Mouse (Mus musculus) MEL (cell line): ENCODE measurements around the gene Cyb5r2. TPM values are rescaled to one million over a fixed set of nuclear protein-coding genes. Genes with fewer than 3 reads are reported as not detected.

ENCODE experiments used
- DNase-seq: peaks from one replicate; pipeline ENCODE4 v3.0.0; 2011; ENCODE audit warnings: low read depth, low spot score
- H3K27ac ChIP-seq: 2 replicates; pipeline ENCODE4 v1.5.1; 2012; ENCODE audit warnings: low read depth, mild to moderate bottlenecking, control low read depth, low read length, moderate library complexity; ENCODE audit not compliant: control insufficient read depth
- H3K27me3 ChIP-seq, 2 experiments: fragments of 150-350 bp in 1 of 2; sonication (generic) in 1 of 2; 2 replicates each; pipeline ENCODE4 v1.6.1; 2012; ENCODE audit warnings: low read length in 2 of 2, mild to moderate bottlenecking in 2 of 2, improper control_type of control experiment in 1 of 2, moderate library complexity in 1 of 2; ENCODE audit not compliant: insufficient read depth in 2 of 2, control insufficient read depth in 1 of 2
- H3K36me3 ChIP-seq, 2 experiments: 2 replicates each; pipeline ENCODE4 v1.6.1; 2012 to 2014; ENCODE audit warnings: low read length in 2 of 2, improper control_type of control experiment in 1 of 2, inconsistent platforms in 1 of 2, mild to moderate bottlenecking in 1 of 2; ENCODE audit not compliant: insufficient read depth in 2 of 2, control insufficient read depth in 1 of 2
- H3K4me1 ChIP-seq, 2 experiments: fragments of 150-350 bp in 1 of 2; sonication (generic) in 1 of 2; 2 replicates each; pipeline ENCODE4 v1.6.1; 2012; ENCODE audit warnings: low read length in 2 of 2, improper control_type of control experiment in 1 of 2, mild to moderate bottlenecking in 1 of 2; ENCODE audit not compliant: insufficient read depth in 2 of 2, control insufficient read depth in 1 of 2
- H3K4me3 ChIP-seq, 2 experiments: fragments of 150-350 bp in 1 of 2; sonication (generic) in 1 of 2; 2 replicates each; pipeline ENCODE4 v1.5.1; 2012; ENCODE audit warnings: low read depth in 2 of 2, low read length in 2 of 2, mild to moderate bottlenecking in 2 of 2, moderate library complexity in 2 of 2, control low read depth in 1 of 2, improper control_type of control experiment in 1 of 2; ENCODE audit not compliant: control insufficient read depth in 1 of 2, insufficient read depth in 1 of 2
- H3K79me2 ChIP-seq: 2 replicates; pipeline ENCODE4 v1.6.1; 2012; ENCODE audit warnings: mild to moderate bottlenecking, low read length, moderate library complexity; ENCODE audit not compliant: control insufficient read depth, poor library complexity, insufficient read depth
- H3K9ac ChIP-seq: 2 replicates; pipeline ENCODE4 v1.6.1; 2012; ENCODE audit warnings: low read depth, mild to moderate bottlenecking, control low read depth, low read length, moderate library complexity; ENCODE audit not compliant: control insufficient read depth, poor library complexity, severe bottlenecking
- H3K9me3 ChIP-seq: fragments of 150-350 bp; sonication (generic); replicated peaks from 2 replicates; pipeline ENCODE4 v1.6.1; 2012; ENCODE audit warnings: mild to moderate bottlenecking, low read length, improper control_type of control experiment, moderate library complexity; ENCODE audit not compliant: insufficient read depth
- CHD1 ChIP-seq: IDR thresholded peaks from 2 replicates; pipeline ENCODE4 v1.6.1; 2012; ENCODE audit warnings: low read depth, mild to moderate bottlenecking, inconsistent platforms, low read length, improper control_type of control experiment
- CTCF ChIP-seq, 3 experiments: IDR thresholded peaks in 2 of 3; conservative IDR thresholded peaks in 1 of 3; 2 replicates each; pipeline ENCODE4 v1.5.1; 2011 to 2012; ENCODE audit warnings: low read length in 3 of 3, low read depth in 2 of 3, mild to moderate bottlenecking in 2 of 3, improper control_type of control experiment in 1 of 3, inconsistent platforms in 1 of 3, mixed read lengths in 1 of 3, moderate library complexity in 1 of 3; ENCODE audit not compliant: control insufficient read depth in 1 of 3, insufficient read depth in 1 of 3, poor library complexity in 1 of 3, severe bottlenecking in 1 of 3
- E2F4 ChIP-seq: IDR thresholded peaks from 2 replicates; pipeline ENCODE4 v1.6.1; 2011; ENCODE audit warnings: low read depth, low read length, improper control_type of control experiment, borderline replicate concordance
- ELF1 ChIP-seq: IDR thresholded peaks from 2 replicates; pipeline ENCODE4 v1.6.1; 2014; ENCODE audit warnings: low read depth, mild to moderate bottlenecking, inconsistent platforms, low read length, improper control_type of control experiment, moderate library complexity
- EP300 ChIP-seq, 2 experiments: IDR thresholded peaks; 2 replicates each; pipeline ENCODE4 v1.6.1; 2011; ENCODE audit warnings: improper control_type of control experiment in 2 of 2, low read length in 2 of 2, low read depth in 1 of 2, mild to moderate bottlenecking in 1 of 2
- ETS1 ChIP-seq: IDR thresholded peaks from 2 replicates; pipeline ENCODE4 v1.6.1; 2012; ENCODE audit warnings: low read depth, mild to moderate bottlenecking, inconsistent platforms, low read length, improper control_type of control experiment, moderate library complexity
- GABPA ChIP-seq: IDR thresholded peaks from 2 replicates; pipeline ENCODE4 v1.6.1; 2012; ENCODE audit warnings: low read depth, mild to moderate bottlenecking, inconsistent platforms, low read length, improper control_type of control experiment, moderate library complexity
- JUND ChIP-seq: IDR thresholded peaks from 2 replicates; pipeline ENCODE4 v1.6.1; 2011; ENCODE audit warnings: low read depth, mild to moderate bottlenecking, improper control_type of control experiment, low read length
- MAFK ChIP-seq: IDR thresholded peaks from 2 replicates; pipeline ENCODE4 v1.6.1; 2011; ENCODE audit warnings: low read depth, mild to moderate bottlenecking, low read length, improper control_type of control experiment, borderline replicate concordance
- MAX ChIP-seq: IDR thresholded peaks from 2 replicates; pipeline ENCODE4 v1.6.1; 2011; ENCODE audit warnings: low read length, improper control_type of control experiment
- MAZ ChIP-seq: IDR thresholded peaks from 2 replicates; pipeline ENCODE4 v1.6.1; 2012; ENCODE audit warnings: low read depth, mild to moderate bottlenecking, inconsistent platforms, low read length, improper control_type of control experiment
- MEF2A ChIP-seq: IDR thresholded peaks from 2 replicates; pipeline ENCODE4 v1.6.1; 2014; ENCODE audit warnings: low read depth, mild to moderate bottlenecking, inconsistent platforms, low read length, improper control_type of control experiment; ENCODE audit not compliant: poor library complexity, insufficient replicate concordance, severe bottlenecking; ENCODE audit errors: extremely low read depth
- MYB ChIP-seq: IDR thresholded peaks from 2 replicates; pipeline ENCODE4 v1.6.1; 2011; ENCODE audit warnings: mild to moderate bottlenecking, low read depth, low read length, improper control_type of control experiment
- MYC ChIP-seq: IDR thresholded peaks from 2 replicates; pipeline ENCODE4 v1.6.1; 2011; ENCODE audit warnings: low read depth, mild to moderate bottlenecking, low read length, improper control_type of control experiment, moderate library complexity
- NRF1 ChIP-seq: IDR thresholded peaks from 2 replicates; pipeline ENCODE4 v1.6.1; 2014; ENCODE audit warnings: low read depth, mild to moderate bottlenecking, inconsistent platforms, low read length, improper control_type of control experiment, moderate library complexity; ENCODE audit not compliant: poor library complexity, insufficient read depth, severe bottlenecking
- POLR2A ChIP-seq, 2 experiments: IDR thresholded peaks; 2 replicates each; pipeline ENCODE4 v1.6.1; 2011 to 2012; ENCODE audit warnings: low read length in 2 of 2, mild to moderate bottlenecking in 2 of 2, control low read depth in 1 of 2, improper control_type of control experiment in 1 of 2, low read depth in 1 of 2, moderate library complexity in 1 of 2; ENCODE audit not compliant: control insufficient read depth in 1 of 2, insufficient read depth in 1 of 2, poor library complexity in 1 of 2
- POLR2AphosphoS2 ChIP-seq: IDR thresholded peaks from 2 replicates; pipeline ENCODE4 v1.6.1; 2011; ENCODE audit warnings: low read length, improper control_type of control experiment
- POLR2AphosphoS5 ChIP-seq: IDR thresholded peaks from 2 replicates; pipeline ENCODE4 v1.6.1; 2012; ENCODE audit warnings: low read depth, borderline replicate concordance, mild to moderate bottlenecking, inconsistent platforms, low read length, moderate library complexity, mixed read lengths
- SMC3 ChIP-seq: IDR thresholded peaks from 2 replicates; pipeline ENCODE4 v1.6.1; 2011; ENCODE audit warnings: low read depth, low read length, improper control_type of control experiment
- TAL1 ChIP-seq: IDR thresholded peaks from 2 replicates; pipeline ENCODE4 v1.6.1; 2012; ENCODE audit warnings: mild to moderate bottlenecking, inconsistent platforms, low read length, moderate library complexity, mixed read lengths
- TCF12 ChIP-seq: IDR thresholded peaks from 2 replicates; pipeline ENCODE4 v1.6.1; 2014; ENCODE audit warnings: low read depth, mild to moderate bottlenecking, inconsistent platforms, low read length, improper control_type of control experiment, moderate library complexity
- UBTF ChIP-seq: IDR thresholded peaks from 2 replicates; pipeline ENCODE4 v1.6.1; 2012; ENCODE audit warnings: low read depth, mild to moderate bottlenecking, inconsistent platforms, low read length, improper control_type of control experiment, moderate library complexity, borderline replicate concordance; ENCODE audit not compliant: insufficient read depth
- USF2 ChIP-seq, 2 experiments: IDR thresholded peaks; 2 replicates each; pipeline ENCODE4 v1.6.1; 2011 to 2012; ENCODE audit warnings: improper control_type of control experiment in 2 of 2, low read length in 2 of 2, borderline replicate concordance in 1 of 2, inconsistent platforms in 1 of 2, low read depth in 1 of 2, mild to moderate bottlenecking in 1 of 2; ENCODE audit not compliant: insufficient read depth in 1 of 2
- ZMIZ1 ChIP-seq: IDR thresholded peaks from 2 replicates; pipeline ENCODE4 v1.6.1; 2012; ENCODE audit warnings: low read depth, mild to moderate bottlenecking, inconsistent platforms, low read length, improper control_type of control experiment, moderate library complexity
- polyA plus RNA-seq, 2 experiments: library from polyadenylated mRNA; stranded (reverse) in 1 of 2; unstranded in 1 of 2; fragments of >175 nt in 1 of 2; fragments of >200 nt in 1 of 2; gene quantifications; 2 replicates each; pipeline versions ENCODE4 v1.2.1 to v1.2.4; 2012; ENCODE audit warnings: low replicate concordance in 2 of 2, low read depth in 1 of 2; ENCODE audit not compliant: insufficient read length in 2 of 2, insufficient read depth in 1 of 2, missing spikeins in 1 of 2
- total RNA-seq: library from RNA; depleted of rRNA; stranded (reverse); fragments of 300-350 nt; gene quantifications from 2 replicates; pipeline ENCODE4 v1.2.3, GENCODE M21; 2012

Gene Cyb5r2
- total and polyA plus RNA-seq, 3 experiments = not detected

DNA sequence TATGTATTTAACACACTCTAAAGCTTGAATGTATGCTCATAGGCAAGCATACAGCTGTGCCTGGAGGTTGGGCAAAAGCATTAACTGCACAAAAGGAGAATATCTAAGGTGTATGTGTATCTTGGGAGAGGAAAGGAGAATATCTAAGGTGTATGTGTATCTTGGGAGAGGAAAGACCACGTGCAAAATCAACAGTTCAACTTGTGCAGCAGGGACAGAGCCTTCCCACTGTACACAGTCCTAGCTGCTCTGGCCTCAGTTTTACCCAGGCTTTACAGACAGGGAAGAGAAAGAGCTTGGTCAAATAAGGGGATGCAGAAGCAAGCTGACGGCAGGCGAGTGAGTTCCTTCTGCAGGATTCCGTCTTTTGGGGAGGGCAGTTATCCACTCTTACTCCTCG is 43.8 kb downstream of the Cyb5r2 start:
- Histone ChIP-seq H3K9me3 (no peaks in the 10 kb centered on the region), H3K79me2 (no peaks in the 10 kb centered on the region), H3K27me3 (no peaks in the 10 kb centered on the region), H3K4me3 (no peak overlapping the region), H3K4me1 (no peaks in the 10 kb centered on the region), H3K27ac (no peak overlapping the region)
- no peak for TF ChIP-seq EP300 (IDR thresholded peaks at IDR 0.05; ENCODE audit: low read depth in 1 of 2, low read length in 2 of 2)
- TF ChIP-seq, all 39 proteins: peak for 0
- no peak overlapping the region for H3K9ac ChIP-seq
- no peak for DNase-seq
- no peaks in the 10 kb centered on the region for H3K36me3 ChIP-seq

DNA sequence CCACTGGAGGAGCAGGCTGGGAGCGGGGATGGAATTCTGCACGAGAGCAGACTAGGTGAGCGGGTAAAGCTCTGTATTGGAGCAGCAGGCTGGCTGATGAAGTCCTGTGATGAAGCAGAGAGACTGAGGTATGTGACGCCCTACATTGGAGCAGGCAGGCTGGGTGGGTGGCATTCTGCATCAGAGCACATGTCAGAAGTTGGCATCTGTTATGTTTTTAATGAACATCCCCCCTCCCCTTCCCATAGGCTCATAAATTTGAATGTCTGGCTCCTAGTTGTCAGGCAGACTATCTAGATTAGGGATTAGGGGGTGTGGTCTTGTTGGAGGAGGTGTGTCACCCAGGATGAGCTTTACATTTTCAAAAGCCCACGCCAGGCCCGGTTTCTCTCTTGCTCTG is 45.1 kb downstream of the Cyb5r2 start:
- no peak overlapping the region for H3K4me3 ChIP-seq
- no peak for DNase-seq
- no peak overlapping the region for H3K27ac ChIP-seq
- no peaks in the 10 kb centered on the region for H3K9me3 ChIP-seq
- H3K9ac ChIP-seq = no peak overlapping the region
- H3K4me1 ChIP-seq = no peaks in the 10 kb centered on the region
- H3K79me2 ChIP-seq = no peaks in the 10 kb centered on the region
- H3K27me3 ChIP-seq = no peaks in the 10 kb centered on the region
- no peaks in the 10 kb centered on the region for H3K36me3 ChIP-seq
- TF ChIP-seq POLR2AphosphoS5 = no peak
- no peak for TF ChIP-seq JUND
- TF ChIP-seq MYB = no peak
- no peak for TF ChIP-seq MAX
- TF ChIP-seq CTCF (IDR thresholded peaks at IDR 0.05 in 2 of 3, conservative IDR thresholded peaks at IDR 0.05 in 1 of 3; ENCODE audit: control insufficient read depth in 1 of 3, insufficient read depth in 1 of 3, low read depth in 2 of 3, low read length in 3 of 3, poor library complexity in 1 of 3, severe bottlenecking in 1 of 3) = no peak
- no peak for TF ChIP-seq ETS1
- no peak for TF ChIP-seq E2F4
- no peak for TF ChIP-seq MAFK
- no peak for TF ChIP-seq UBTF
- TF ChIP-seq POLR2A (IDR thresholded peaks at IDR 0.05; ENCODE audit: control insufficient read depth in 1 of 2, insufficient read depth in 1 of 2, low read depth in 1 of 2, low read length in 2 of 2, poor library complexity in 1 of 2) = no peak
- TF ChIP-seq MAZ = no peak
- no peak for TF ChIP-seq ELF1
- no peak for TF ChIP-seq POLR2AphosphoS2

DNA sequence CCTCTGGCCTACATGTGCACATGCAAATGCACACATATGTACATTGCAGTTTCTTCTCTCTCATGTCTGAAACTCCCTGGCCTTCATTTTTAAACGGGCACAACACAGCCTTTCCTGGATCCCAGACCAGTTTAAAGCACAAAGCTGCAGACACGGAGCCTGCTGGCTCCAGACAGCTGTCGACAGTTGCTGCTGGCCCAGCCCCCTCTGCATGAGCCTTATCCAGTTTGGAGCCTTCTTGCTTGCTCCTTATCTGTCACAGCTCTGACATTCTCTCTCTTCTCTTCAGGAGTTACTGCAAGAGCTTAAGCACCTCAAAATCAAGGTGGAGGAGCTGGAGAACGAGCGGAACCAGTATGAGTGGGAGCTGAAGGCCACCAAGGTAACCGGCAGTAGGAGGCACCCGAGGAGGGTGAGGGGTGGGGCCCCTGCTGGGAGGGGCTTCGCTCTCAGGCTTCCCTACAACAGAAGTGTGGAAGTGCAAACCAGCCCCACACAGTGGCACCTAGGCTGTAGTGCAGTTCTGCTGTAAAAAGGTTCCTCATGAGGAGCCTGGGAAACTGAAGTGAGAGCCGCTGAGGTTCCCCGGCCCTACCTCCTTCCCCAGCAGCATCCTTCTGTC is 49.2 kb downstream of the Cyb5r2 start:
- DNase-seq = no peak
- Histone ChIP-seq H3K27me3 (no peaks in the 10 kb centered on the region), H3K4me3 (no peak overlapping the region), H3K36me3 (no peaks in the 10 kb centered on the region), H3K4me1 (no peaks in the 10 kb centered on the region), H3K9me3 (no peaks in the 10 kb centered on the region), H3K9ac (no peak overlapping the region), H3K27ac (no peak overlapping the region), H3K79me2 (no peaks in the 10 kb centered on the region)
- TF ChIP-seq MAZ = no peak
- TF ChIP-seq NRF1 = no peak
- no peak for TF ChIP-seq USF2 (IDR thresholded peaks at IDR 0.05; ENCODE audit: borderline replicate concordance in 1 of 2, insufficient read depth in 1 of 2, low read depth in 1 of 2, low read length in 2 of 2)
- TF ChIP-seq SMC3 = no peak
- no peak for TF ChIP-seq MYC
- no peak for TF ChIP-seq MYB
- TF ChIP-seq MEF2A = no peak
- TF ChIP-seq TCF12 = no peak
- TF ChIP-seq ETS1 = no peak
- TF ChIP-seq ZMIZ1 = no peak
- no peak for TF ChIP-seq GABPA
- TF ChIP-seq CHD1 = no peak
- TF ChIP-seq TAL1 = no peak
- no peak for TF ChIP-seq MAFK
- TF ChIP-seq CTCF (IDR thresholded peaks at IDR 0.05 in 2 of 3, conservative IDR thresholded peaks at IDR 0.05 in 1 of 3; ENCODE audit: control insufficient read depth in 1 of 3, insufficient read depth in 1 of 3, low read depth in 2 of 3, low read length in 3 of 3, poor library complexity in 1 of 3, severe bottlenecking in 1 of 3) = no peak
- TF ChIP-seq POLR2AphosphoS2 = no peak
